Mouse (Mus musculus): ENCODE data around the gene Tmigd3. TPM values are rescaled to one million over a fixed set of nuclear protein-coding genes. Genes with fewer than 3 reads are reported as not detected.

Tmigd3 gene
- polyA plus RNA-seq (2012; rRNA removed) (0.08 and 0.11 TPM in 2 replicates), polyA plus RNA-seq (2014; fragmentation: Nextera tagmentation; extraction: Ambion mirVana) (0.09 and 0.34 TPM in 2 replicates)

DNA sequence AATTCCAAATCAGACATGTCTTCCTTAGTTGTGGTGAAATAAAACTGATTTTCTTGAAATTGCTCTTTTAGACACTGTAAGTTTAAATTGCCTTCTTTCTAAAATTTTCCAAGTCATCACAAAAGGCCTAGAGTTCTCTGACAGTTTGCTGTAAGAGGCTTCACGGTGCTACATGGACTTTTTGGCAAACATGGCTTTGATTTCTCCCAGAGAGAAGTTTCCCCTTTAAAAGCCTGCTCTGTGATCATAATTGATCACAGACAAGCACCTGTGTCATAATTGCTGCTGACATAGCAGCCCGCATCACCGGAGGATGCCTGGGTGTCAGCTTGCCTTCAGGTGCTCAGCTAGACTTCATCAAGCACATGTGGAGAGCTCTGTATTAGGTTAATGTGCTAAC is at the start of gene Tmigd3, which contains the start of gene Adora3:
Tmigd3 (plus strand) TSS at position 346 of the 400 bp plus-strand sequence.
Adora3 (plus strand) TSS at position 301 of the 400 bp plus-strand sequence.
- 74% methylated on average over 3 of the region's 3 CpGs for WGBS (ENCODE audit: insufficient replicate concordance)
- H3K9me3 ChIP-seq (ENCODE audit: control insufficient read depth, low read length) = no peaks in the 10 kb centered on the region
- TF ChIP-seq CTCF (IDR thresholded peaks at IDR 0.05; ENCODE audit: low read depth) (no peak), EP300 (IDR thresholded peaks at IDR 0.05; ENCODE audit: low read depth) (no peak)
- no peak within 1 kb of the TSS for H3K27ac ChIP-seq
- H3K4me1 ChIP-seq (replicated peaks; ENCODE audit: control insufficient read depth in 2 of 2, insufficient read depth in 2 of 2, low read length in 1 of 2) = peaks cover 0 to 10% of the 10 kb centered on the region in 2 experiments; a peak in 3 of 4 replicates
- no peaks in the 10 kb centered on the region for H3K27me3 ChIP-seq (ENCODE audit: control insufficient read depth, insufficient read depth, low read length)
- no peaks in the 10 kb centered on the region for H3K36me3 ChIP-seq (replicated peaks; ENCODE audit: control insufficient read depth, insufficient read depth, low read depth)
- no peak within 1 kb of the TSS for H3K4me2 ChIP-seq (ENCODE audit: low read depth)
- no peak within 1 kb of the TSS for H3K4me3 ChIP-seq (ENCODE audit: insufficient read depth in 1 of 2, low read depth in 2 of 2, low read length in 2 of 2)
- ATAC-seq (ENCODE audit: insufficient read depth) (no peak), DNase-seq (ENCODE audit: low read depth in 3 of 3, low spot score in 3 of 3) (no peak)
- no peak within 1 kb of the TSS for H3K9ac ChIP-seq (replicated peaks)

DNA sequence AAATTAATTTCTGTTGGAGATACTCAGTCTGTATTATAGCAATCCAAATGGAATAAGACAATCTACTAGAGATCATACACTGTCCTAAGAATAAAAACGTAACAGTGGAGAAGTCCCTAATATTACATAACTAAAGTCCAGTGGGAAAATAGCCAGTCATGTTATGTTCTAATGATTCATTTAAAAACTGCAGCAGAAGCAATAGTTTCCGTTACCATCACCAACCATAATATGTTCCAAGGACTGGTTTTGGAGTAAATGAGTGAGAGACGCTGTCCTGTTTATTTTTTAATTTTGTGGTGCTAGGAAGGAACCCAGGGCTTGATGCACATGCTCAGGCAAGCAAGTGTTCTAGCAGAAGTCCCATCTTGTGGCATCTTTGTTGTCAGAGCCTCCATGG is 49.2 kb upstream of the Tmigd3 start:
- Histone ChIP-seq H3K9me3 (ENCODE audit: control insufficient read depth, low read length) (no peaks in the 10 kb centered on the region), H3K36me3 (replicated peaks; ENCODE audit: control insufficient read depth, insufficient read depth, low read depth) (no peaks in the 10 kb centered on the region), H3K9ac (replicated peaks) (no peak overlapping the region), H3K4me3 (ENCODE audit: insufficient read depth in 1 of 2, low read depth in 2 of 2, low read length in 2 of 2) (no peak overlapping the region), H3K27me3 (ENCODE audit: control insufficient read depth, insufficient read depth, low read length) (no peaks in the 10 kb centered on the region), H3K4me2 (ENCODE audit: low read depth) (no peak overlapping the region), H3K4me1 (replicated peaks; ENCODE audit: control insufficient read depth in 2 of 2, insufficient read depth in 2 of 2, low read length in 1 of 2) (peaks cover 14 to 25% of the 10 kb centered on the region in 2 experiments), H3K27ac (no peak overlapping the region)
- DNase-seq (ENCODE audit: low read depth in 3 of 3, low spot score in 3 of 3) = no peak
- TF ChIP-seq EP300 (IDR thresholded peaks at IDR 0.05; ENCODE audit: low read depth) (no peak), CTCF (IDR thresholded peaks at IDR 0.05; ENCODE audit: low read depth) (no peak)
- no peak for ATAC-seq (ENCODE audit: insufficient read depth)
- 72% methylated on average over 3 of the region's 3 CpGs for WGBS (ENCODE audit: insufficient replicate concordance)

DNA sequence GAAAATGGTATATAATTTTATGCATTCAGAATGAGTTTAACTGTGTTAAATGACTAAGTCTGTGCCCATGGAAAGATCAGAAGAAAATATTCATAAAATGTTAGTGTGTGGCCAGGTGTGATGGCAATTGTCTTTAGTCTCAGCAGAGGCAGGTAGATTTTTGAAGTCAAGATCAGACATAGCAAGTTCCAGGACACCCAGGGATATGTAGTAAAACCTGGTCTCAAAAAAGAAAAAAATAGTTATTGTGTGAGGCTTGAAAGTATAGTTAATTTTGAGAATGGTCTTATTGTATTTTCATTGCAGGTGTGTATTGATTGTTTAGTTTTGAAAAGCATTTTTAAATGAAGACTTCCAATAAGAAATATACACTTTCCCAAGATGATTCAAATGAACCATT is 47.1 kb upstream of the Tmigd3 start:
- no peak for ATAC-seq (ENCODE audit: insufficient read depth)
- TF ChIP-seq EP300 (IDR thresholded peaks at IDR 0.05; ENCODE audit: low read depth) = no peak
- no peaks in the 10 kb centered on the region for H3K27me3 ChIP-seq (ENCODE audit: control insufficient read depth, insufficient read depth, low read length)
- H3K4me2 ChIP-seq (ENCODE audit: low read depth) = no peak overlapping the region
- no peak overlapping the region for H3K27ac ChIP-seq
- H3K9me3 ChIP-seq (ENCODE audit: control insufficient read depth, low read length) = no peaks in the 10 kb centered on the region
- no peak for DNase-seq (ENCODE audit: low read depth in 3 of 3, low spot score in 3 of 3)
- H3K9ac ChIP-seq (replicated peaks) = no peak overlapping the region
- no peak overlapping the region for H3K4me3 ChIP-seq (ENCODE audit: insufficient read depth in 1 of 2, low read depth in 2 of 2, low read length in 2 of 2)
- no peaks in the 10 kb centered on the region for H3K36me3 ChIP-seq (replicated peaks; ENCODE audit: control insufficient read depth, insufficient read depth, low read depth)
- H3K4me1 ChIP-seq (replicated peaks; ENCODE audit: control insufficient read depth in 2 of 2, insufficient read depth in 2 of 2, low read length in 1 of 2) = peaks cover 3 to 14% of the 10 kb centered on the region in 2 experiments

DNA sequence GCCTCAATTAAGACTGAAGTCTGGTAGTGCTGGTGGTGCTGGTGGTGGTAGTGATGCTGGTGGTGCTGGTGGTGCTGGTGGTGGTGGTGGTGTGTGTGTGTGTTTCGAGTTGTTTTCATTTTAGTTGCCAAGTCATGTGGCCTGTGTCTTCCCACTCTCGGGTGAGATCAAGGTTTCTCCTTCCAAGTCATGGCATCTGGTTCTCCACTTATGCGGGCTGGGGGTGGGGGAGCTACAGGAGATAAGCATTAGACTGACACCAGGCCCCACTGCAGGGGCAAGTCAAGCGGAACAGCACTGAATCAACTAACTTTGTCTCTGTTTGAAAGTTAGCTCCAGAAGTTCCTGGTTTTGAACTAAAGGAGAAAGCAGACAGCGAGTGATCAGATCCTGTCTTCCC is 46.6 kb upstream of the Tmigd3 start:
- no peak overlapping the region for H3K4me3 ChIP-seq (ENCODE audit: insufficient read depth in 1 of 2, low read depth in 2 of 2, low read length in 2 of 2)
- H3K4me2 ChIP-seq (ENCODE audit: low read depth) = no peak overlapping the region
- H3K9ac ChIP-seq (replicated peaks) = no peak overlapping the region
- H3K4me1 ChIP-seq (replicated peaks; ENCODE audit: control insufficient read depth in 2 of 2, insufficient read depth in 2 of 2, low read length in 1 of 2) = peaks cover 2 to 11% of the 10 kb centered on the region in 2 experiments; a peak in 3 of 4 replicates
- TF ChIP-seq CTCF (IDR thresholded peaks at IDR 0.05; ENCODE audit: low read depth) = no peak
- no peak for TF ChIP-seq EP300 (IDR thresholded peaks at IDR 0.05; ENCODE audit: low read depth)
- DNase-seq (ENCODE audit: low read depth in 3 of 3, low spot score in 3 of 3) = no peak
- H3K27ac ChIP-seq = no peak overlapping the region
- no peaks in the 10 kb centered on the region for H3K9me3 ChIP-seq (ENCODE audit: control insufficient read depth, low read length)
- H3K36me3 ChIP-seq (replicated peaks; ENCODE audit: control insufficient read depth, insufficient read depth, low read depth) = no peaks in the 10 kb centered on the region
- no peaks in the 10 kb centered on the region for H3K27me3 ChIP-seq (ENCODE audit: control insufficient read depth, insufficient read depth, low read length)
- 20% methylated on average over 5 of the region's 5 CpGs for WGBS (ENCODE audit: insufficient replicate concordance)
- no peak for ATAC-seq (ENCODE audit: insufficient read depth)

DNA sequence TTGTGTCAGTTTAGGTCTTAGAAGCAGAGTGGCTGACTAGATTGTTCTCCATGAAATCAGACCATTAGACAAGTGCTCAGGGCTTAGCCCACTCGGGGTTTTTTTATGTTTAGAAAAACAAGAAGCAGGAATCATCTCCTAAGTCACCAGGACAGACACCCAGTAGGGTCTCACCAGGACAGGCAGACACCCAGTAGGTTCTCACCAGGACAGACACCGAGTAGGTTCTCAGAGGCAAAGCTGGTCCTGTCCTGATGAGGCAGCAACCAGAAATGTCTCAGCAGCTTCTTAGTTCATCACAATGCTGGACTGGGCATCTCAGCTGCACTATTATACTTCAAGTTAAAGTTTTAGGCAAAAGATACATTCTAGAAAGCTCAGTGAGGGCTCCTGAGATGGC is 46.0 kb upstream of the Tmigd3 start:
- no peak overlapping the region for H3K4me2 ChIP-seq (ENCODE audit: low read depth)
- WGBS (ENCODE audit: insufficient replicate concordance) = 50% methylated on average over 2 of the region's 2 CpGs
- H3K9ac ChIP-seq (replicated peaks) = no peak overlapping the region
- peaks cover 2 to 11% of the 10 kb centered on the region in 2 experiments; a peak in 3 of 4 replicates for H3K4me1 ChIP-seq (replicated peaks; ENCODE audit: control insufficient read depth in 2 of 2, insufficient read depth in 2 of 2, low read length in 1 of 2)
- H3K27ac ChIP-seq = no peak overlapping the region
- ATAC-seq (ENCODE audit: insufficient read depth) = no peak
- no peaks in the 10 kb centered on the region for H3K36me3 ChIP-seq (replicated peaks; ENCODE audit: control insufficient read depth, insufficient read depth, low read depth)
- no peaks in the 10 kb centered on the region for H3K27me3 ChIP-seq (ENCODE audit: control insufficient read depth, insufficient read depth, low read length)
- no peak for DNase-seq (ENCODE audit: low read depth in 3 of 3, low spot score in 3 of 3)
- no peaks in the 10 kb centered on the region for H3K9me3 ChIP-seq (ENCODE audit: control insufficient read depth, low read length)
- no peak for TF ChIP-seq CTCF (IDR thresholded peaks at IDR 0.05; ENCODE audit: low read depth)
- TF ChIP-seq EP300 (IDR thresholded peaks at IDR 0.05; ENCODE audit: low read depth) = no peak
- no peak overlapping the region for H3K4me3 ChIP-seq (ENCODE audit: insufficient read depth in 1 of 2, low read depth in 2 of 2, low read length in 2 of 2)

All from liver, embryonic 14.5 days (tissue).